Mouse (Mus musculus) kidney, adult 2 months (tissue): Measurements from ENCODE around the gene Pirt.

Experiments
- CTCF ChIP-seq: fragments of 200-500 bp; conservative IDR thresholded peaks from 2 replicates; pipeline ENCODE4 v1.5.1; 2011; ENCODE audit warnings: low read depth, mild to moderate bottlenecking, control low read depth, low read length, moderate library complexity, mixed read lengths; ENCODE audit not compliant: insufficient read depth, insufficient read length
- POLR2A ChIP-seq: fragments of 200-500 bp; IDR thresholded peaks from one replicate; pipeline ENCODE4 v1.6.1; 2011; ENCODE audit warnings: low read depth, low read length, control low read depth

- TF ChIP-seq POLR2A (no peak), CTCF (no peak)
These were observed 33.5 kb downstream of the Pirt start for GRCm38 (mm10) chr11:66945224-66945767.
